Mouse (Mus musculus): ENCODE measurements around the gene Alg5.
A peak's percentile ranks its signal among the peaks of the same experiment; 100 is the strongest.

The Alg5 gene

DNA sequence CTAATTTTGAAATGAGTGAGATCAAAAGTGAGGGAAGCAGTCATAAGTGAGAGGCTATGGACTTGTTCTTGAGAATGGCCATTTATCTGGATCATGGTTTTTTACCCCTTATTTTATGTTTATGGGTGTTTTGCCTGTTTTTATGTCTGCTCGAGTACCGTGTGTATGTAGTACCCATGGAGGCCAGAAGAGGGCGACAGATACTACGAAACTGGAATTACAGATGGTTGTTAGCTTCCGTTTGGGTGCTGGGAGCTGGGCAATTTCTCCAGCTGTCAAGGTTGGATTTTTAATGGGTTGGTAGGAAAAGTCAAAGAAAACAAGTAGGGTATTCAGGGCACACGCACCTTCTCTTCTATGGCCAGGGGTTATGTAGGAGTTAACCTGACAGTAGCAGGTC is 58.4 kb downstream of the Alg5 start:
- no peak for DNase-seq (ENCODE audit: low spot score)

DNA sequence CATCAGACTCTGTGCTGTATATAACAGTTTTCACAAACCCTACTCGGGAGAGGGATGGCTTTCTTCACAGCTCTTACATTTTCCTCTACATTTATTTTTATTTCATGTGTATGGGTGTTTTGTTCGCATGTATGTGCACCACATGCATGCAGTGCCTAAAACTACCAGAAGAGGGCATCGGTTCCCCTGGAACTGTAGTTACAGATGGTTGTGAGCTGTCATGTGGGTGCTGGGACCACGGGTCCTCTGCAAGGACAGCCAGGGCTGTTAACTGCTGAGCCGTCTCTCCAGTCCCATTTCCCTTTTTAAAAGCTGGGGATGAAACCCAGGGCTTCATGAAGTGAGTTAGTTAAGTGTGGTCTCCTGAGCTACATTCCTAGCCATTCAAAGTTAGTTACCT is 60.0 kb downstream of the Alg5 start:
- DNase-seq (ENCODE audit: low spot score) = no peak

DNA sequence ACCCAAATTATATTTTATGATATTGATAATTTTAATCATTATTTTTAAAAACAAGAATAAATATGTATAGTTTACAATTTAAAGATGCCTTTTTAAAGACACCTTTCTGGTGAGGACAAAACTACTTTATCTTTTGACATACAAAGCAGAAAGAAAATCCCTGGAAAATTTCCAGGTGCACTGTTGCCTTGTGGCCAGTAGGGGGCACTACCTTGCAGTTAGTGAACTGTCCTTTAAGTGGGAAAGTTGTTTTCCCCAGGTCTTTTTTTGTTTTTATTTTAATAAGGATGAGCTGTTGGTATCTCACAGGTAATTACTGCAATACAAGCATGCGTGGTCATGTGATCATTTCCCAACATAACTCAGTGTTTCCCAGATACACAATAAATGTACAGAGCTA is 60.5 kb downstream of the Alg5 start:
- DNase-seq (ENCODE audit: low spot score) = no peak

DNA sequence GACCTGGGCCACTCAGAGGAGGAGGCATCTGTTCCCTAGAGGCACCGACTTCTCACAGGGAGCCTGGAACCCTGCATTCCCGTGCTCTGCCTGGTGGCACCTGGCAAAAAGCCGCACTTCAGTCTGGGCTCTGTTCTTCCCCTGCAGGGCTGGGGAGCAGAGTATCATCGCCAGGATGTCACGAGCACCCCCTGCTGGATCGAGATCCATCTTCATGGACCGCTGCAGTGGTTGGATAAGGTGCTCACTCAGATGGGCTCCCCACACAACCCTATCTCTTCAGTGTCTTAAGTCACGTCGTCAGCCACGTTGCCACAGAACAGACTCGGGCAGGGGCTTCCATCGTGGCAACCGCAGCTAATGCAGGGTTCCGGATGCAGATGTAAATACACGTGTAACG is 61.9 kb downstream of the Alg5 start:
- DNase-seq (ENCODE audit: low spot score) = peak; percentile 74
